Mouse (Mus musculus): ENCODE data around the gene Ubald2.
"Not testable (repeated sequence)": the region's sequence is repeated elsewhere in the genome, so short reads cannot be mapped to it uniquely, and the experiment has no call there.

The Ubald2 gene

GRCm38 (mm10) chr11:116416196-116416943 lies 17.5 kb upstream of the Ubald2 start:
- DNase-seq (ENCODE audit: low spot score), result no peak

- no peak for DNase-seq (ENCODE audit: low spot score)
Observed at GRCm38 (mm10) chr11:116417054-116417453, 16.8 kb upstream of the Ubald2 start.

- DNase-seq (ENCODE audit: low spot score), result no peak
Observed at GRCm38 (mm10) chr11:116418194-116418840, 15.6 kb upstream of the Ubald2 start.

GRCm38 (mm10) chr11:116418841-116419462 lies 14.9 kb upstream of the Ubald2 start:
- DNase-seq (ENCODE audit: low spot score), result no peak

GRCm38 (mm10) chr11:116421102-116421501 lies 12.8 kb upstream of the Ubald2 start:
- no peak for DNase-seq (ENCODE audit: low spot score)

GRCm38 (mm10) chr11:116422562-116422961 lies 11.3 kb upstream of the Ubald2 start:
- no peak for DNase-seq (ENCODE audit: low spot score)

GRCm38 (mm10) chr11:116423214-116423613 lies 10.7 kb upstream of the Ubald2 start:
- no peak for DNase-seq (ENCODE audit: low spot score)

GRCm38 (mm10) chr11:116423782-116424620 lies 9.9 kb upstream of the Ubald2 start:
- DNase-seq (ENCODE audit: low spot score), result no peak

- DNase-seq (ENCODE audit: low spot score), result no peak
Observed at GRCm38 (mm10) chr11:116424621-116425407, 9.1 kb upstream of the Ubald2 start.

- DNase-seq (ENCODE audit: low spot score), result not testable (repeated sequence)
Observed at GRCm38 (mm10) chr11:116426328-116426727, 7.6 kb upstream of the Ubald2 start.

GRCm38 (mm10) chr11:116426852-116427575 lies 6.9 kb upstream of the Ubald2 start:
- DNase-seq (ENCODE audit: low spot score), result no peak

GRCm38 (mm10) chr11:116428872-116429859 lies 4.7 kb upstream of the Ubald2 start:
- DNase-seq (ENCODE audit: low spot score), result no peak

- DNase-seq (ENCODE audit: low spot score), result no peak
Observed at GRCm38 (mm10) chr11:116429862-116430613, 3.9 kb upstream of the Ubald2 start.

- DNase-seq (ENCODE audit: low spot score), result no peak
Observed at GRCm38 (mm10) chr11:116430723-116431427, 3.0 kb upstream of the Ubald2 start.

- no peak for DNase-seq (ENCODE audit: low spot score)
Observed at GRCm38 (mm10) chr11:116431428-116432077, 2.3 kb upstream of the Ubald2 start.

GRCm38 (mm10) chr11:116432127-116432526 lies 1.8 kb upstream of the Ubald2 start:
- DNase-seq (ENCODE audit: low spot score), result no peak

GRCm38 (mm10) chr11:116432593-116433355 lies 1.1 kb upstream of the Ubald2 start:
- DNase-seq (ENCODE audit: low spot score), result no peak

All from testis, postnatal 14 days (tissue).